Mouse (Mus musculus): ENCODE data around the gene Slc38a11.

GRCm38 (mm10) chr2:65336608-65337007 lies 27.2 kb downstream of the Slc38a11 start:
- TF ChIP-seq CTCF (conservative IDR thresholded peaks at IDR 0.05; ENCODE audit: insufficient read depth, insufficient read length, low read depth, low read length) (no peak), POLR2A (IDR thresholded peaks at IDR 0.05; ENCODE audit: low read depth, low read length) (no peak)

All from kidney, adult 2 months (tissue).